Mouse (Mus musculus): Measurements from ENCODE around the gene Zfp84. TPM values are rescaled to one million over a fixed set of nuclear protein-coding genes. Genes with fewer than 3 reads are reported as not detected.

Gene Zfp84
- polyA plus RNA-seq, 1 experiment from 2014 or later, result 8.0 TPM

- H3K4me1 ChIP-seq (ENCODE audit: control insufficient read depth, insufficient read depth, low read length), result no peaks in the 10 kb centered on the region
- H3K27me3 ChIP-seq (replicated peaks; ENCODE audit: control insufficient read depth, insufficient read depth, low read length), result no peaks in the 10 kb centered on the region
- WGBS, result 87% methylated on average over 7 of the region's 7 CpGs
- ATAC-seq, result no peak
- H3K9me3 ChIP-seq (ENCODE audit: control insufficient read depth, low read length), result no peaks in the 10 kb centered on the region
- no peak overlapping the region for H3K27ac ChIP-seq (ENCODE audit: low read length)
- no peak overlapping the region for H3K9ac ChIP-seq (ENCODE audit: low read depth, low read length)
- no peak overlapping the region for H3K4me3 ChIP-seq (ENCODE audit: low read length)
- H3K4me2 ChIP-seq (ENCODE audit: low read depth, low read length), result no peak overlapping the region
- H3K36me3 ChIP-seq (ENCODE audit: control insufficient read depth, insufficient read depth, low read length), result peaks cover 30% of the 10 kb centered on the region
Measured at GRCm38 (mm10) chr7:29773503-29773902, 5.2 kb downstream of the Zfp84 start.

GRCm38 (mm10) chr7:29774371-29774770 is 6.0 kb downstream of the Zfp84 start:
- no peaks in the 10 kb centered on the region for H3K4me1 ChIP-seq (ENCODE audit: control insufficient read depth, insufficient read depth, low read length)
- H3K9me3 ChIP-seq (ENCODE audit: control insufficient read depth, low read length), result no peaks in the 10 kb centered on the region
- H3K27ac ChIP-seq (ENCODE audit: low read length), result no peak overlapping the region
- peaks cover 35% of the 10 kb centered on the region for H3K36me3 ChIP-seq (ENCODE audit: control insufficient read depth, insufficient read depth, low read length)
- no peak for ATAC-seq
- no peaks in the 10 kb centered on the region for H3K27me3 ChIP-seq (replicated peaks; ENCODE audit: control insufficient read depth, insufficient read depth, low read length)
- H3K4me2 ChIP-seq (ENCODE audit: low read depth, low read length), result no peak overlapping the region
- H3K9ac ChIP-seq (ENCODE audit: low read depth, low read length), result no peak overlapping the region
- H3K4me3 ChIP-seq (ENCODE audit: low read length), result no peak overlapping the region
- WGBS, result 87% methylated on average over 3 of the region's 3 CpGs

GRCm38 (mm10) chr7:29776568-29776967 is 8.2 kb downstream of the Zfp84 start:
- Histone ChIP-seq H3K36me3 (ENCODE audit: control insufficient read depth, insufficient read depth, low read length) (peaks cover 32% of the 10 kb centered on the region), H3K27me3 (replicated peaks; ENCODE audit: control insufficient read depth, insufficient read depth, low read length) (no peaks in the 10 kb centered on the region), H3K9me3 (ENCODE audit: control insufficient read depth, low read length) (no peaks in the 10 kb centered on the region), H3K4me1 (ENCODE audit: control insufficient read depth, insufficient read depth, low read length) (no peaks in the 10 kb centered on the region), H3K9ac (ENCODE audit: low read depth, low read length) (no peak overlapping the region), H3K4me3 (ENCODE audit: low read length) (no peak overlapping the region), H3K27ac (ENCODE audit: low read length) (no peak overlapping the region), H3K4me2 (ENCODE audit: low read depth, low read length) (no peak overlapping the region)
- 97% methylated on average over 19 of the region's 19 CpGs for WGBS
- no peak for ATAC-seq

GRCm38 (mm10) chr7:29777372-29777771 is 9.0 kb downstream of the Zfp84 start:
- Histone ChIP-seq H3K4me2 (ENCODE audit: low read depth, low read length) (no peak overlapping the region), H3K27me3 (replicated peaks; ENCODE audit: control insufficient read depth, insufficient read depth, low read length) (no peaks in the 10 kb centered on the region), H3K4me3 (ENCODE audit: low read length) (no peak overlapping the region), H3K27ac (ENCODE audit: low read length) (no peak overlapping the region), H3K9ac (ENCODE audit: low read depth, low read length) (no peak overlapping the region), H3K4me1 (ENCODE audit: control insufficient read depth, insufficient read depth, low read length) (no peaks in the 10 kb centered on the region), H3K36me3 (ENCODE audit: control insufficient read depth, insufficient read depth, low read length) (peaks cover 32% of the 10 kb centered on the region), H3K9me3 (ENCODE audit: control insufficient read depth, low read length) (no peaks in the 10 kb centered on the region)
- WGBS, result 95% methylated on average over 10 of the region's 10 CpGs
- ATAC-seq, result no peak

GRCm38 (mm10) chr7:29783871-29784551 is 15.7 kb downstream of the Zfp84 start, which contains the start of gene Zfp30:
Gene Zfp30 (plus strand): TSS chr7:29783998.
- H3K36me3 ChIP-seq (ENCODE audit: control insufficient read depth, insufficient read depth, low read length), result peaks cover under 1% of the 10 kb centered on the region; the same call in 1 of the 2 replicates
- peak; percentile 98 for ATAC-seq
- peak within 1 kb of the TSS; percentile 83 for H3K4me2 ChIP-seq (ENCODE audit: low read depth, low read length)
- H3K27me3 ChIP-seq (replicated peaks; ENCODE audit: control insufficient read depth, insufficient read depth, low read length), result no peaks in the 10 kb centered on the region
- peak within 1 kb of the TSS; percentile 90 for H3K9ac ChIP-seq (ENCODE audit: low read depth, low read length)
- peak within 1 kb of the TSS; percentile 95 for H3K4me3 ChIP-seq (ENCODE audit: low read length)
- H3K27ac ChIP-seq (ENCODE audit: low read length), result peak within 1 kb of the TSS; percentile 80
- WGBS, result under 1% methylated on average over 45 of the region's 45 CpGs
- H3K4me1 ChIP-seq (ENCODE audit: control insufficient read depth, insufficient read depth, low read length), result peaks cover 5% of the 10 kb centered on the region; the same call in 1 of the 2 replicates
- H3K9me3 ChIP-seq (ENCODE audit: control insufficient read depth, low read length), result no peaks in the 10 kb centered on the region

- peak overlapping the region; percentile 61; the same call in 1 of the 2 replicates for H3K9ac ChIP-seq (ENCODE audit: low read depth, low read length)
- no peaks in the 10 kb centered on the region for H3K9me3 ChIP-seq (ENCODE audit: control insufficient read depth, low read length)
- H3K27ac ChIP-seq (ENCODE audit: low read length), result no peak overlapping the region
- peaks cover 4% of the 10 kb centered on the region; the same call in 1 of the 2 replicates for H3K36me3 ChIP-seq (ENCODE audit: control insufficient read depth, insufficient read depth, low read length)
- H3K4me1 ChIP-seq (ENCODE audit: control insufficient read depth, insufficient read depth, low read length), result peaks cover 5% of the 10 kb centered on the region; the same call in 1 of the 2 replicates
- H3K4me3 ChIP-seq (ENCODE audit: low read length), result peak overlapping the region; percentile 95
- no peaks in the 10 kb centered on the region for H3K27me3 ChIP-seq (replicated peaks; ENCODE audit: control insufficient read depth, insufficient read depth, low read length)
- WGBS, result 48% methylated on average over 8 of the region's 8 CpGs
- ATAC-seq, result no peak
- peak overlapping the region; percentile 83 for H3K4me2 ChIP-seq (ENCODE audit: low read depth, low read length)
Measured at GRCm38 (mm10) chr7:29785023-29785422, 16.7 kb downstream of the Zfp84 start.

- ATAC-seq, result no peak
- H3K9ac ChIP-seq (ENCODE audit: low read depth, low read length), result peak overlapping the region; percentile 61
- WGBS, result 79% methylated on average over 5 of the region's 5 CpGs
- no peaks in the 10 kb centered on the region for H3K27me3 ChIP-seq (replicated peaks; ENCODE audit: control insufficient read depth, insufficient read depth, low read length)
- peak overlapping the region; percentile 83 for H3K4me2 ChIP-seq (ENCODE audit: low read depth, low read length)
- H3K27ac ChIP-seq (ENCODE audit: low read length), result no peak overlapping the region
- no peaks in the 10 kb centered on the region for H3K9me3 ChIP-seq (ENCODE audit: control insufficient read depth, low read length)
- peaks cover 5% of the 10 kb centered on the region; the same call in 1 of the 2 replicates for H3K4me1 ChIP-seq (ENCODE audit: control insufficient read depth, insufficient read depth, low read length)
- H3K36me3 ChIP-seq (ENCODE audit: control insufficient read depth, insufficient read depth, low read length), result peaks cover 6% of the 10 kb centered on the region; the same call in 1 of the 2 replicates
- H3K4me3 ChIP-seq (ENCODE audit: low read length), result peak overlapping the region; percentile 95
Measured at GRCm38 (mm10) chr7:29785888-29786287, 17.5 kb downstream of the Zfp84 start.

GRCm38 (mm10) chr7:29792906-29793305 is 24.6 kb downstream of the Zfp84 start:
- Histone ChIP-seq H3K4me3 (ENCODE audit: low read length) (no peak overlapping the region), H3K4me1 (ENCODE audit: control insufficient read depth, insufficient read depth, low read length) (no peaks in the 10 kb centered on the region), H3K27ac (ENCODE audit: low read length) (no peak overlapping the region), H3K4me2 (ENCODE audit: low read depth, low read length) (no peak overlapping the region), H3K9me3 (ENCODE audit: control insufficient read depth, low read length) (no peaks in the 10 kb centered on the region), H3K36me3 (ENCODE audit: control insufficient read depth, insufficient read depth, low read length) (peaks cover 17% of the 10 kb centered on the region), H3K9ac (ENCODE audit: low read depth, low read length) (no peak overlapping the region), H3K27me3 (replicated peaks; ENCODE audit: control insufficient read depth, insufficient read depth, low read length) (no peaks in the 10 kb centered on the region)
- no peak for ATAC-seq
- WGBS, result 44% methylated on average over 27 of the region's 27 CpGs

GRCm38 (mm10) chr7:29807046-29807445 is 38.7 kb downstream of the Zfp84 start:
- no peak overlapping the region for H3K4me2 ChIP-seq (ENCODE audit: low read depth, low read length)
- no peaks in the 10 kb centered on the region for H3K9me3 ChIP-seq (ENCODE audit: control insufficient read depth, low read length)
- no peak overlapping the region for H3K27ac ChIP-seq (ENCODE audit: low read length)
- no peak overlapping the region for H3K9ac ChIP-seq (ENCODE audit: low read depth, low read length)
- no peaks in the 10 kb centered on the region for H3K36me3 ChIP-seq (ENCODE audit: control insufficient read depth, insufficient read depth, low read length)
- ATAC-seq, result no peak
- H3K4me1 ChIP-seq (ENCODE audit: control insufficient read depth, insufficient read depth, low read length), result no peaks in the 10 kb centered on the region
- 74% methylated on average over 5 of the region's 5 CpGs for WGBS
- H3K4me3 ChIP-seq (ENCODE audit: low read length), result no peak overlapping the region
- H3K27me3 ChIP-seq (replicated peaks; ENCODE audit: control insufficient read depth, insufficient read depth, low read length), result no peaks in the 10 kb centered on the region
